Mouse (Mus musculus): ENCODE results near the gene Ubac2.

DNA sequence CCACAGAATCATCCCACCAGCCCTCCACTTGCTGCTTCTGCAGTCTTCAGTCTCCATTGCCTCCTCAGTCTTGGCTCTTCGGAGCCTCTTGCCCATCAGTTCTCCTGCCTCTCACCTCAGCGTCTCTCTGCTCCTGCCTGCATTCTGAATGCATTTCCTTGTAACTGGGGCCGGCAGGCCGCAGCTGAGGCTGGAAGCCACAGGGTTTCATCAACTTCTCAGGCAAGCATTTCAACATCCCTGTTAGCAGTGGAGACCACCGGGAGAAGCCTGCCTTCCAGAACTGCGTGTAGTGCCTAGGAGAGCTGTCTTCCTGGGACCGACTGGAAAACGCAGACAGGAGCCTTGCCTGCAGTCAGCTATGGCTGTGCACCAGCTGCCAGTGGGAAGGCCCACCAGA is 169.4 kb downstream of the Ubac2 start:
- no peak for TF ChIP-seq CTCF (IDR thresholded peaks at IDR 0.05; ENCODE audit: low read depth)
- no peak for TF ChIP-seq EP300 (IDR thresholded peaks at IDR 0.05; ENCODE audit: low read depth)
